Mouse (Mus musculus) olfactory bulb, adult 2 months (tissue): ENCODE results near the gene Vwce. TPM values are rescaled to one million over a fixed set of nuclear protein-coding genes. Genes with fewer than 3 reads are reported as not detected.

Experiments used
- H3K27ac ChIP-seq: fragments of 200-500 bp; 2 replicates; pipeline ENCODE4 v1.5.1; 2012; ENCODE audit warnings: low read depth, low read length; ENCODE audit not compliant: insufficient read depth
- H3K4me1 ChIP-seq: fragments of 200-500 bp; 2 replicates; pipeline ENCODE4 v1.6.1; 2012; ENCODE audit warnings: low read length; ENCODE audit not compliant: control insufficient read depth, insufficient read depth
- H3K4me3 ChIP-seq: fragments of 200-500 bp; 2 replicates; pipeline ENCODE4 v1.5.1; 2012; ENCODE audit warnings: mild to moderate bottlenecking, low read depth, low read length, moderate library complexity; ENCODE audit not compliant: insufficient read depth
- CTCF ChIP-seq: fragments of 200-500 bp; IDR thresholded peaks from 2 replicates; pipeline ENCODE4 v1.5.1; 2012; ENCODE audit warnings: low read depth, mild to moderate bottlenecking, low read length, moderate library complexity; ENCODE audit not compliant: insufficient read depth
- POLR2A ChIP-seq: fragments of 200-500 bp; IDR thresholded peaks from 2 replicates; pipeline ENCODE4 v1.6.1; 2012; ENCODE audit warnings: mild to moderate bottlenecking, low read depth, low read length, moderate library complexity; ENCODE audit not compliant: insufficient read depth
- WGBS: fragments of 180-500 bp; shearing (Covaris S2); methylation state at CpG from one replicate; pipeline ENCODE4 v1.1.7; 2018; 5-methylcytosine and 5-hydroxymethylcytosine counted together
- polyA plus RNA-seq: library from polyadenylated mRNA; stranded (reverse); fragments of >200 nt; gene quantifications from 2 replicates; pipeline ENCODE4 v1.2.4, GENCODE M21; 2012; ENCODE audit warnings: low replicate concordance; ENCODE audit not compliant: missing spikeins, insufficient read depth, insufficient read length

Gene Vwce
- polyA plus RNA-seq, 1 experiment: not detected

- Histone ChIP-seq H3K4me3 (no peak overlapping the region), H3K4me1 (no peaks in the 10 kb centered on the region), H3K27ac (no peak overlapping the region)
- 67% methylated on average over 3 of the region's 3 CpGs for WGBS
- TF ChIP-seq CTCF (no peak), POLR2A (no peak)
Measured at GRCm38 (mm10) chr19:10662665-10663064, 28.7 kb downstream of the Vwce start.

DNA sequence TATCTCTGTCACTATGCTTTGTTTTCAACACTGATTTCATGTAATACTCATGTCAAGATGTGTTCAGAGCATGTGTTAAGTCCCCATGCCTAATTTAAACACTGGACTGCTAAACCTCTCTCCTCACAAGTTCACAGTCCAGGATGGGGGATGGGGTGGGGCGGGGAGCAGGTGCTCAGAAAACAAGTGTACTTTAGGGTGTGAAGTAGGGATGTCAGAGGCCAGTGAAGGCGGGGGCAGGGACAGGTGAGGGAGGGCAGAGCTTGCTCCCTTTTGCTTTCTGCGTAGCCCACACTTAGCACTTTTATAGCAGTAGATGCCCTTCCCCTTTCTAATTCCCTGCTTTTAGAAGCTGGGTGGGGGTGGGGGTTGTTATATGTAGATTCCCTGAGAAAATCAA, 31.1 kb downstream of the Vwce start:
- no peak overlapping the region for H3K27ac ChIP-seq
- H3K4me1 ChIP-seq: no peaks in the 10 kb centered on the region
- no peak overlapping the region for H3K4me3 ChIP-seq
- 65% methylated on average over 3 of the region's 3 CpGs for WGBS
- TF ChIP-seq CTCF (no peak), POLR2A (no peak)

DNA sequence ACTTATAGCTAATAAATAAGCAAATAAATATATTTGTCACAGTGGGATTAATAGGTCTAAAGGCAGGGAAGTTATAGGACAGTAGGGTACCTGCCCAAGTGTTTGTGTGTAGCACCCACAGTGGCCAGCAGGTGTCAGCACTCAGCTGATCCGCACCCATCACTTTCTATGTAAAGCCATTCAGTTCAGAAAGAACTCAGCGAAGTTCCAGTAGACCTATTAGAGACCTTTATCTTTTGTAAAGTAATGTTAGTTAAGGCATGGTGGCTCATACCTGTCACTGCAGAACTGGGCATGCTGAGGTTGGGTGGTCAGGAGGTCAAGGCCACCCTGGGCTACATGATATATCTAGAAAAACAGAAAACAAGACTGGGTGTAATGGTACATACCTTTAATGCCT, 31.5 kb downstream of the Vwce start:
- no peak overlapping the region for H3K27ac ChIP-seq
- TF ChIP-seq CTCF: no peak
- TF ChIP-seq POLR2A: no peak
- no peaks in the 10 kb centered on the region for H3K4me1 ChIP-seq
- WGBS: 6% methylated on average over 2 of the region's 2 CpGs
- no peak overlapping the region for H3K4me3 ChIP-seq

DNA sequence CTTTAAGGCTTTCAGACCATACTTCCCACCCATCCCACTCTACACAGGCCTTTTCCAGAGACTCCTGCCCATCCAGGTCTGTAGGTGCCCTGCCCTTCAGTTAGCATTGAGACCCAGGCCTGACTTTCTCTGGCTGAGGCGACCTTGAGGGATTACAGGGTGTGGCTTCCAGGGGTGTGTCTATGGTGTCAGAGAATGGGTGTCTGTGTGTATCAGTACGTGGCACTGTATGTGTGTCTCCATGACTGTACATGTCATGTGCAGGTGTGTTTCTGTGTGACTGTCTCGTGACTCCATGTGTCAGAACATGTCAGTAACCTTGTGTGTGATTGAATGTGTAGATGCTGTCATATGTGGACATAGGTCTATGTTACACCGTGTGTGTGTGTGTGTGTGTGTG, 37.3 kb downstream of the Vwce start:
- Histone ChIP-seq H3K27ac (no peak overlapping the region), H3K4me1 (no peaks in the 10 kb centered on the region), H3K4me3 (no peak overlapping the region)
- 87% methylated on average over 4 of the region's 4 CpGs for WGBS
- TF ChIP-seq CTCF (no peak), POLR2A (no peak)

GRCm38 (mm10) chr19:10671854-10672417, 37.9 kb downstream of the Vwce start:
- WGBS: 79% methylated on average over 9 of the region's 9 CpGs
- no peak overlapping the region for H3K4me3 ChIP-seq
- H3K27ac ChIP-seq: no peak overlapping the region
- no peak for TF ChIP-seq CTCF
- H3K4me1 ChIP-seq: no peaks in the 10 kb centered on the region

DNA sequence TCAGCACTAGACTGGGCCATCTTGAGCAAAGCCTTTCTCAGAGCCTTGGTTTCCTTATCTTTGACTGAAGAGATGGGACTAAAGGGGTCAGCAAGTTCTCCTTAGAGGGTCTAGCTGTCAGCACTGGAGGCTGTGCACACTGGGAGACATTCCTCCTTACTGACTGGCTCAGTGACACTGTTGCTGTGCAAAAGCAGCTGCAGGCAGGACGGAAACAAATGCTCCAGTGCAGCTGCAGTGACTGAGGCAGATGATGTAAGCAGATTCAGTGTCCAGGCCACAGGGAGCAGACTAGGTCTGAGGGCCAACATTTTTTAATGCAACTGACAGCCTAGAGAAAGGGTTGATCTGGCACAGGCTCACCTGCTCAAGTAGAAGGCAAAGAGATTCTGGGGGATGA, 39.3 kb downstream of the Vwce start:
- Histone ChIP-seq H3K27ac (no peak overlapping the region), H3K4me3 (no peak overlapping the region), H3K4me1 (no peaks in the 10 kb centered on the region)
- TF ChIP-seq POLR2A: no peak
- TF ChIP-seq CTCF: no peak
- WGBS: 66% methylated on average over 1 of the region's 1 CpGs

- no peaks in the 10 kb centered on the region for H3K4me1 ChIP-seq
- H3K4me3 ChIP-seq: no peak overlapping the region
- TF ChIP-seq CTCF: no peak
- WGBS: 80% methylated on average over 16 of the region's 16 CpGs
- no peak overlapping the region for H3K27ac ChIP-seq
Measured at GRCm38 (mm10) chr19:10676656-10677055, 42.6 kb downstream of the Vwce start.

DNA sequence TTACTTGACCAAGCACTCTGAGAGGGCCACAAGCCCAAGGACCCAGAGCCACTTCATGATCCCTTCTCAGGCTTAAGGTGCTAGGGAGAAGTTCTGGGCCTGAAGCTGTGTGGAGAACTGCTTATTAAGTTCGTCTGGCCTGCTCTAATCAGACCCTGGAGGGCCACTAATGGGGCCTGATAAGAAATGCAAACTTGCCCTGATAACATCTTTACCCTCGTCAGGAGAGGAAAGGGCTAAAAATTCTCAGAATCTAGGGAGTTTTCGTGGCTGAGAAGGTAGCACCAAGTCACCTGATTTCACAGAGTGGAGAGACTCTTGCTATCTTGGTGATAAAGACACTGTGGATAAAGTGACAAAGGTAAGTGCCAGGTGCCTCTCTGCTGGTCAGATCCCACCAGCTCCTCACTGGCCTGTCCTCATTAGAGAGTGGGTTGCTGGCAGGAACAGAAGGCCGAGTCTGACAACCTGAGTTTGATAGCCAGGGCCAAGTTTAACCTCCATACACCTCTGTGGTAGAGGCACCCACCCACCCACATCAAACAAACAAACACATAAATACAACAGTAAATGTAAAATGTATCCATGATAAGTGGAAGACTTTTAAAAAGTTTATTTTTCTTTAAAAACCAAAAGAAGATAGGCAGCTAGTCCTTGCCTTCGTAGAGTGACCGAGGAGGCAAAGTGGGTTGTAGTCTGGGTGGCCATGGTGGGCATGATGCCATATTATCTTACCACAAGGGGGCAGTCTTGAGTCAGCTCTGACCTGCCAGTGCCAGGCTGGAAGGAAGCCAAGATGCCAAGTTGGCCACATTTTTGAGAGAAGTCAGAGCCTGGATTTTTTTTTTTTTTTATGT, 44.1 kb downstream of the Vwce start, which contains the start of gene Pga5:
Gene Pga5, minus strand, starts transcription at position 157 of the 857 bp plus-strand sequence.
- WGBS: 31% methylated on average over 6 of the region's 6 CpGs
- Histone ChIP-seq H3K27ac (no peak within 1 kb of the TSS), H3K4me1 (no peaks in the 10 kb centered on the region), H3K4me3 (no peak within 1 kb of the TSS)
- TF ChIP-seq POLR2A (no peak), CTCF (peak; percentile 64)

GRCm38 (mm10) chr19:10678772-10679067, 44.7 kb downstream of the Vwce start:
- WGBS: 63% methylated on average over 1 of the region's 1 CpGs
- no peaks in the 10 kb centered on the region for H3K4me1 ChIP-seq
- H3K27ac ChIP-seq: no peak overlapping the region
- no peak overlapping the region for H3K4me3 ChIP-seq
- no peak for TF ChIP-seq POLR2A
- no peak for TF ChIP-seq CTCF

DNA sequence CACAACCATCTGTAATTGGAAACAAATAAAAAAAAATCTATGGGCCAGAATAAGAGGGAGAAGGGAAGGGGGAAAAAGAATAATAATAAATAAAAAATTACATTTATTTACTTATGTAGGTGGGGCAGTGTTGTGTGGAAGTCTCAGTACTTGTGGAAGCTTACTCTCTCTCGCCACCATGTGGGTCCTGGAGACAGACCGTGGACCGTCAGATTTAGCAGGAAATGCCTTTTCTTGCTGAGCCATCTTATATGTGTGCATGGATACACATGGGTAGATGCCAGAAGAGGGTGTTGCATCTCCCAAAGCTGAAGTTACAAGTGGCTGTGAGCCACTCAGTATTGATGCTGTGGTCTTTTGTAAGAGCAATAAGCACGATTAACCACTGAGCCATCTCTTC, 47.6 kb downstream of the Vwce start:
- H3K4me3 ChIP-seq: no peak overlapping the region
- H3K27ac ChIP-seq: no peak overlapping the region
- no peaks in the 10 kb centered on the region for H3K4me1 ChIP-seq
- 50% methylated on average over 4 of the region's 4 CpGs for WGBS
- TF ChIP-seq CTCF: no peak
- TF ChIP-seq POLR2A: no peak
